Mouse (Mus musculus) 3T3-L1 (cell line): ENCODE measurements around the gene Gmpr.

Source experiments
- DNase-seq: peaks from one replicate; pipeline ENCODE4 v3.0.0-alpha.2; 2015; ENCODE audit warnings: low read depth, low spot score

Gmpr gene

GRCm38 (mm10) chr13:45539205-45539568 lies 31.9 kb downstream of the Gmpr start:
- DNase-seq: peak; percentile 84

DNA sequence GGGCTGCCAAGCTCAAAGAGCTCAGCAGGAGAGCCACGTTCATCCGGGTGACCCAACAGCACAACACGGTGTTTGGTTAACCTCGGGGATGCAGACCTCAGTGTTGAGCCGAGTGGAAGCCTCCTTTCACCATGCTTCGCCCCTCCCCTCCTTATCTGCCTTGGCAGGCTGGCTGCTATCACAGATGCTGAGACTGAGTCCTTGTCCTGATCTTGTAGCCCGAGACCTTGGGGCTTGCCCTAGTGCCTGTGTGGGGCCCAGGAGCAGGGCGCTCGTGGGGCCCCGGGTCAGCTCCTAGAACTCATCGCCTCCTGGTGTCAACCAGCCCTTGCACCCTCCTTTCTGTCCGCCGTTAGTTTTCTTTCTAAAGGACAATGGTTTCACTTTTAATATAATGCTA lies 38.7 kb downstream of the Gmpr start:
- no peak for DNase-seq

DNA sequence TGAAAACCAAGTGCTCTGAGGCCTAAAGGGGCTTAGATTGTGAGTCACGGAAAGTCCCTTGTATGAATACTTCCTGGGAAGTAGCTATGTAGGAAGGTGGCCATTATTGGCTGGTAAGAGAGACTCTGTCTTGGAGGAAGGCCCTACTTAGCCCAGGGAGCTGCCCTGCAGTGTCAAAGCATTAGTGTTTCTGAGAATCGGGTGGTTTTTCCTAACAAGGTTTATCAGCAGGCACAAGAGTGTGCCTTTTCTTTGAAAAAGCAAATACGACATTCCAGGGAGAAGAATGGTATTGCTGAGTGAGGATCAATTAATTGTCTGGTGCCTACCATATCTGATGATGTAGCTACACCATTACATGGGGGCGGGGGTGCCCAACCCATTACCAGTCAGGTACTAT lies 39.7 kb downstream of the Gmpr start:
- DNase-seq: no peak

GRCm38 (mm10) chr13:45547549-45547948 lies 40.3 kb downstream of the Gmpr start:
- DNase-seq: no peak

GRCm38 (mm10) chr13:45553674-45554073 lies 46.4 kb downstream of the Gmpr start:
- no peak for DNase-seq

- DNase-seq: no peak
These were observed 51.1 kb downstream of the Gmpr start for GRCm38 (mm10) chr13:45558367-45558766.

DNA sequence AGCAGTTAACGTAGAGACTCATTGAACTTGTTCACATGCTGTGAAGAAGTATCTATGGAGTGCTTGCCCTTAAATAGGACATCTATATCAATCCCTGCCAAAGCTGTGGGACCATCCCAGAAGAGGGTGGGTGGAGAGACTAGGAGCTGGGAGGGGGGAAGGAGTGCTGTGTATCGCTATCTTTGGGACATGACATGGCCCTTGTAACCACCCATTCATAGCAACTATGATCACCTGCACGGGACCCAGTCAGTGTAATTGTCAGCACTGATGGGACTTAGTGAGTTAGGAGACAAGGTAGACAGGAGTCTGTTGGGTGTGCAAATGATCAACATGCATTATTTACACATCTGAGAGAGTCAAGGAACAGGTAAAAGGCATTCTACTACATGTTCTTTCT lies 52.0 kb downstream of the Gmpr start:
- DNase-seq: no peak

DNA sequence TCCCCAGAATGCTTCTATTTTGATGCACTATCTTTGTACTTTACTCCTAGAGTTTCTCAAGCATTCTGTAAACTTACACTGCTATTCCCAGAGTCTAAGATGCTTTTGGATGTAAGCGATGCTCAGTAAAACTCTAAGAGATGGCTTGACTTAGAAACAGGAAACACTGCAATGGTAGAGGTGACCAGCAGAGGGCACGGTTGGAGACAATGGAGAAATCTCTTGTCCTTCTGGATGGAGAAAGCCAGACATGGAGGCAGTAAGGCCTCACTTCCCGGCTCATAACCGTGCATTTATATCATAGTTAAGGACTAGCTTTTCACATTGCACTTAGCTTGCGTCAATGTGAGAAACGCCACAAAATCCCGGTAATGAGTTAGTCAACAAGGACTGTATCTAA lies 53.3 kb downstream of the Gmpr start:
- DNase-seq: peak; percentile 65

DNA sequence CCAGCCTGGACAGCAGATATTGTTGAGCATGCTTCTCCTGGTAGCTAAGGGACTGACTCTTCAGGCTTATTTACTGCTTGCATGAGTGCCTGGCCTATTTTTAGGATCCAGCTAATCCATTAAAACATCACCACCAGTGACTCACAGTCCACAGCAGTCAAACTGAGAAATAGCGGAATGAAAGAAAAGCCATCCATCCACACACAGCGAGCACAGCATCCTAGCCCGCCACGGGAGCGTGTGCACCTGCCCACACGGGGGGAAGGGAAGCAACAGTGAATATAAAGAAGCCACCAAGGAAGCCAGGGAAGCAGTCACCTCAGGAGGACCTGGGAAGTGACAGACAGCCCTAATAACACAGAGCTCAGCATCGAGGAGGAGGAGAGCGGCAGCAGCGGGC lies 54.8 kb downstream of the Gmpr start:
- peak; percentile 50 for DNase-seq

DNA sequence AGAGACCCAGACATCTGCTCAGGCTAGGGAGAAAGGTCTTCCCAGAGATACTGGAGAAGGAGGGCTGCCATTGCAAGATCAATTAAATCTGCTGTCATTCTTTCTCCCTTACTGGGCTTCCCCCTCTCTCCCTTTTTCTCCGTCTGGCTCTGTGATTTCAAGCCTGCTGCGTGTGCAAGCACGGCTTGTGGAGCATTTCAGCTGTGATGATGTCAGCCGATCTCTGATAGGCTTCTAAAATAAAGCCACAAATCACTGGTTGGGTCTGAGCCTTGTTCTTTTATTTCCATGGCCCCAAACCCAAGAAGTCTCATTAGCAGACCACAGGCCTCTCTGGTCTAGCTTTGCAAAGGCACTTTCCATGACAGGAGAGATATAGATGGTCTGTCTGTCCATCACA lies 57.7 kb downstream of the Gmpr start:
- DNase-seq: no peak

GRCm38 (mm10) chr13:45569932-45570331 lies 62.7 kb downstream of the Gmpr start:
- peak; percentile 82 for DNase-seq

DNA sequence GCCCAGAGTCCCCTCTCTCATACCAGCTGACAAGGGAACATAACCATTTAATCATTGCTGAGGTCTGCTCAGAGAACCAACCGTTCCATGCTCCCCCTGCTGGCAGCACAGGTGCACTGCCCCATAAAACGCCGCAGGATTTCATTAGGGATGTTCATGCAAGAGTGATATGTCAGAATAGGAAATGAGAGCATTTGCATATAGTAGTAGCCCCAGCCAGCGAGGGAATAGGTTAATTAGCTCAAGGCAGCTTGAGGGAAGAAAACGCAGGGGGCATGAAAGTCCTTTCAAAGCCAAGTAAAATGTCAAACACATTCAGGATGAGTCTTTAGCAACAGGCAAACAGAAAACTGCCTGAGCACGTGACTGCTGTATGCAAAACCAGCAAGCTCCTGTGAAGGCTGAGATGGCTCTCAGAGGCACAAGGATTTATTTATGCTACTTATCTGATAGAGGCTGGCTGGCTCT lies 64.6 kb downstream of the Gmpr start:
- peak; percentile 82 for DNase-seq

DNA sequence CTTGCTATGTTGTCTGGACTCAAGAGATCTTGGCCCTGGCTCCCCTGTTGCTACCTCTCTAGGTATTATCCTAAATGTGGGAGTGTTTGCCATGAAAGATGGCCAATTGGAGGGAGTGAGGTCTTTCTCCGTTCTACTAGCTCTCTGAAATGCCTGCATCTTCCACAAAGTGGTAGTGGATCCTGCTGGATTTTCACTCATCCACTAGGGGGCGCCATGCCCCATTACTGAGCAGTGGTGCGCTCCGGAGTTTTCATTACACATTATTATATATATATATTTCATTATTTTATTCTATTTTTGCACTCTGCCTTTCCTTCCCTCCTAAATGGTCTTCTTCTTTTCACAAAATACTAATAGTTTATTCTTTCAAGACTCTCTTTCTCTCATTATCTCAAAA lies 65.5 kb downstream of the Gmpr start:
- DNase-seq: peak; percentile 66

DNA sequence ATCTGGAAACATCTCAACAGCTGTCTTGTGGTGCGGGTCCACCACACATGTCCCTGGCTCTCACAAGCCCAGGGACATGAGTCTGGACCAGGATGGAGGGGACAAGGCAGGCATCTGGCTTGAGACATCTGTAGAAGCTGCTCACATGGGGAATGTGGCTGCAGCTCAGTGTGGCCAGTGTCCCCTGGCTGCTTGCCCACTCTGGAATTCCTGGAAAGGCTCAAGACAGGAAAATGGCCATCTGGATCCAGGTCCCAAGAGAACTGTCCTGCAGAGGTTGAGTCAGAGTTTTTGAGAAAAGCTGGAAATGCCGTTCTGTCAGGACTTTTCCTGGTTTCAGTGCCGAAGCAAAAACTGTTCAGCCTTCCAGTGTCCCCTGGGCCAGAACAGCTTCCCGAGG lies 68.9 kb downstream of the Gmpr start:
- peak; percentile 95 for DNase-seq

DNA sequence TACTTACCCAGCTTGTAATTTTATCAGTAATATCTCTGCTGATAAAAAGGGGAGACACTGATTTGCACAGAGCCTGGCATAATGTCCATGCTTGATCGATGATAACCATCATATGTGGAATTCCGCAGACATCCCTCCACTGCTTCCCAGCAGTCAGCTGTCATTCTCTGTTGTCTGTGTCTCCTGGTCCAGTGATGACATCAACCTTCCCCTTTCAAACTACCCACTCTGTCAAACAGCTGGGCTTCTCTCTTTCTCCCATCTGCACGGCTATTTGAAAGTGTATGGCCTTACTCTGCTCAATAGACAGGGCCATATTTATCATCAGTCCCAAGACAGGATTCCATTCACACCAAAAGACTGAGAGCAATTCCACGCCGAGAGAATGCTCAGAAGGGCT lies 70.1 kb downstream of the Gmpr start:
- DNase-seq: no peak

GRCm38 (mm10) chr13:45577784-45578183 lies 70.5 kb downstream of the Gmpr start:
- peak; percentile 76 for DNase-seq

DNA sequence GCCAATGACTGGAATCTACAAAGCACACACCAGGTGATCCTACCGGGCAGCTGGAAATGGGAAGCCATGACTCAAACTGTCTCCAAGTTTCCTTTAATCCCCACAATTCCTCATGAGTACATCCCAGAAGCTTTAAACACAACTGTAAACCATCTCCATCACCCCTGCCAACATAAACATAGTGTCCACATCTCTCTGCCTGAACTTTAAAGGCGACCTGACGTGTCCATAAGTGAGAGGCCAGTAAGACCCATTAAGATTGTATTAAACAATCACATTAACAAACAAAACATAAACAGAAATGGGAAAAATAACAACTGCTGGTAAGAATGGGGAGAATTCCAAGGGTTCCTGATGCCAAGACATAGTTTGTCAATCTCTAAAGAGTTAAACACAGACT lies 72.5 kb downstream of the Gmpr start:
- DNase-seq: no peak

- peak; percentile 42 for DNase-seq
These were observed 75.0 kb downstream of the Gmpr start for GRCm38 (mm10) chr13:45582294-45582693.

GRCm38 (mm10) chr13:45583061-45583460 lies 75.8 kb downstream of the Gmpr start:
- DNase-seq: no peak

GRCm38 (mm10) chr13:45590898-45591297 lies 83.7 kb downstream of the Gmpr start:
- DNase-seq: no peak

DNA sequence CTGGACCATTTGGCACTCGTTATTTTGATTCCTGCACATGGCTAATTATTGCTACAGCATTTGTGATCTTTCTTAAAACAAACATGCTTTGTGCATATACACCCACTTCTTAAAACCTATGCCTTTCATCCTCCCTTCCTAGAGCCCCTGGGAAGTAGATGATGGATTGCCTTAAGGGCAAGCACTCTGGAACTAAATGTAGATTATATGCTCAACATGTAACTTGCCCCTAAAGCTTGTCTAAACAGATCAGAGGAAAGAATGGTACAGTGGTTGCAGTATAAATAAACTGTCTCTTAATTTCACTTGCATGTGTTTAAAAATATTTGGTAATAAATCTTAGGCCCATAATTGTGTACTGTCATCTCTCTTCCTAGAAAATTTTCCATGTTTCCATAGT lies 86.7 kb downstream of the Gmpr start:
- no peak for DNase-seq

GRCm38 (mm10) chr13:45595416-45595815 lies 88.2 kb downstream of the Gmpr start:
- no peak for DNase-seq

- no peak for DNase-seq
These were observed 92.6 kb downstream of the Gmpr start for GRCm38 (mm10) chr13:45599831-45600230.

DNA sequence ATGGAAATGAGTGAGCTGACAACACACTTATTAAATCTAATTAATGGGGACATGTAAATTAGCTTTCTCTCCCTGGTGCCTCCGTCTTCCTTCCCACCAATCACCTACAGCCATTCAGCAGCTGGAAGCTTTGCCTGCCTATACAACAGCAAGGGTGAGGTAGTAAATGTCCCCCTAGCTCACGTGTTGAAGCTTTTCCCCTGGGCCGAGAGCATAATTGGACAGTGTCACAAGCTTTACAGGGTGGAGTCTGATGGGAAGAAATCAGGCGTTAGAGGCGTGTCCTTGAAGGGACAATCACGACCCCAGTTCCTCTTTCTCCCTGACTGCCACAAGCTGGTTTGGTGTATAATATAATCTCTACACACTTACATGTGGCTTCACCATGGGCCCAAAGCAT lies 93.2 kb downstream of the Gmpr start:
- no peak for DNase-seq
